Mouse (Mus musculus) frontal cortex, postnatal 36 days (tissue): Measurements from ENCODE around the gene Kirrel.

Experiments
- DNase-seq, 2 experiments: peaks; one replicate each; pipeline ENCODE4 v3.0.0; 2022; ENCODE audit warnings: low spot score in 2 of 2

Gene Kirrel

DNA sequence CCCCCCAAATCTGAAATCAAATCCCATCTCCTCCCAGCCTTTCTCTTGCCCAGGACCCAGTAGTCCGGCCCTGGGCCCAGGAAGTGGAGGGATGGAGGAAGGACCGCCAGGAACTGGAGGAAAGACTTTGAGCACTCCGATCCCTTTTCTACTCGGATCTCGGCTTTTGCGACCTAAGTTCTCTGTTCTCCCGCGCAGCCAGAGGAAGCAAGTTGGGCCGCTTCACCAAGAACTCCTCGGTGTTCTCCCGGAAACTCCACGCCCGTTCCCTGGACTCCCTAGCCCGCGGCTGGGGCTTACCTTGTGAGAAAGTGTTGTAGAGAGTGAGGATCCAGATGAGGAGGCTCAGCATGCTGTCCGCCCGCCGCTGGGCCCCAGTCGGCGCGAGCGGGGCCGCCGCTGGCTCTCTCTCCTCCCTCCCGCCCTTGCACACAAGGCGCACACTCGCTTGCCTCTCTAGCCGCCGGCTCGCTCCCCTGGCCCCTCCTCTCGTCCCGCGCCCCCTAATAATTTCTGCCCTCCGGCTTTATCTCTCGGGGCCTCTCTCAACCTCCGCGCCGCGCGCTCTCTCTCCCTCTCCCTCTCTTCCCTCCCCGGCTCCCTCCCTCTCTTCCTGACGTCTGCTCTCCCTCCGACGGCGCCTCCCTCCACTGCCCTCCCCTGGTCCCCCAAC, at the start of gene Kirrel:
Gene Kirrel (minus strand): TSS at position 652 of the 673 bp plus-strand sequence.
- peak in 1 of 2 experiments; percentile 40 for DNase-seq

GRCm38 (mm10) chr3:87223636-87224035, 49.1 kb upstream of the Kirrel start:
- DNase-seq = no peak

DNA sequence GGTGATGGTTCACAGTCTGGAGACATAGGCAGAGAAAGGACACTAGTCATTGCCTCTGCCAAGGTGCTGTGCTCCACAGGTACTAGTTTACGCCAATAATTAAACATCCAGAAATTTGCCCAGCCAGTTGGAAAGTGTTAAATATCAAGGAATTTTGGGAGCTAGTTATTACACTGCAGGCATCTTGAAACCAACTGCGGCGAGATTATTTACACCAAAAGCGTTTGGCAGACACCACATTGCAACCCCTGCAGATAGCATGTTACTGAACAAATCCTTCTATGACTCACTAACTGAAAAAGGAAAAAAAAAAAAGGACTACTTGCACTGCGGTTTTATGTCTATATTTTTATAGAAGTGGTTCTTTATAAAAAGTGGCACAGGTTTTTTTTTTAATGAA, 47.8 kb upstream of the Kirrel start:
- no peak for DNase-seq

GRCm38 (mm10) chr3:87215176-87215575, 40.6 kb upstream of the Kirrel start:
- no peak for DNase-seq

DNA sequence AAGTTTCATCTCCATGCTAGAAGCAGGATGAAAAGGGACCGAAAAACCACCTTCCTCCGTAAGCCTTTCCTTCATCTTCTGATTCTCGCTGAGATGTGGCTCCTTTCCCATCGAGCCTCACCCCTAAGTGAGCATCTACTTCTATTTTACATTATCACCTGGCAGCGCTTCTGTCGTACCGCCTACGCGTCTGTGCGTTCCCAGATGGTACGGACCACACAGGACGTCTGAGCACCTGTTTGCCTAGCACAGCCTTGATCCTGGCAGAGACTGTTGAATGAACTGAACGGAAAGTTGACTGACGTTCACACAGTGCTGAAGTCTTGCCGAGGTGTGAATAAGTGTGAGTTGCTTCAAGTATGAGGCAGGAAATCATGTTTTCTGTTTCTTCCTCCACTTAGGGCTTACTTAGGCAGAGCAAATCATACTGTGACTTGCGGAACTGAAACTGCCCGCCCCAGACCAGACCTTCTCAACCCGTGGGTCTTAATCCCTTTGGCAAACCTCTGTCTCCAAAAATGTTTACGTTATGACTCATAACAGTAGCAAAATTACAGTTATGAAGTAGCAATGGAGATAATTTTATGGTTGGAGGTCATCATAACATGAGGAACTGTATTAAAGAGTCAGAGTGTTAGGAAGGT, 39.8 kb upstream of the Kirrel start:
- peak in 1 of 2 experiments; percentile 32 for DNase-seq

- no peak for DNase-seq
Observed at GRCm38 (mm10) chr3:87206336-87207075, 32.0 kb upstream of the Kirrel start.

GRCm38 (mm10) chr3:87196637-87197036, 22.1 kb upstream of the Kirrel start:
- DNase-seq = no peak

DNA sequence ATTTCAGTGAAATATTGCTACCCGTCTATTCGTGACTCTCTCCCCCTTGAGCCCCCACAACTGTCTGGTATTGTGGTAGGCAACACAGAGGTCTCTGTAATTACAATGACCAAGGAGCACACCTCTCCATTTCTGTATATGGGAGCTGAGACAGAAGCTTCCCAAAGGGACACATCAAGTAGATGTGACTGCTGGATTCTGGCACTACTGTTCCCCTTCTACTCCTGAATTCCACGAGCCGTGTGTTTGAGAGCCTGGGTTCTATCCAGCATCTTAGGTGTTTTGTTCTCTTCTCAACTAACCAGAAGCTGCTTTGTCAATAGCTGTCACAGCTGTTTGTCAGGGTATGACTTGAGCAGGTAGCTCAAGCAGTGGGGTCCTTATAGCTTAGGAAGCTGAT, 20.5 kb upstream of the Kirrel start:
- DNase-seq = no peak

DNA sequence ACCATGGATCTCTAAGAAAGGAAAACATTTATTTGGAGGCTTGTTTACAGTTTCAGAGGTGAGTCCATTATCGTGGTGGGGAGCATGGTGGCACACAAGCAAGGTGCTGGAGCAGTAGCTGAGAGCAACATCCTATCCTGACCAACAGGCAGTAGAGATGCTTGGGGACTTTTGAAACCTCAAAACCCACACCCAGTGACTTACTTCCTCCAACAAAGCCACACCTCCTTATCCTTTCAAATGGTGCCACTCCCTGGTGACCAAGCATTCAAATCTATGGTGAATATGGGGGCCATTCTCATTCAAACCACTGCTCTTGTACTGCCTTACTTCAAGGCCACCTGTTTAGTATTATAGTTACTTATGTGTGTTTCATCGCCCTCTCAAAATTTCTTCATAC, 20.0 kb upstream of the Kirrel start:
- no peak for DNase-seq

DNA sequence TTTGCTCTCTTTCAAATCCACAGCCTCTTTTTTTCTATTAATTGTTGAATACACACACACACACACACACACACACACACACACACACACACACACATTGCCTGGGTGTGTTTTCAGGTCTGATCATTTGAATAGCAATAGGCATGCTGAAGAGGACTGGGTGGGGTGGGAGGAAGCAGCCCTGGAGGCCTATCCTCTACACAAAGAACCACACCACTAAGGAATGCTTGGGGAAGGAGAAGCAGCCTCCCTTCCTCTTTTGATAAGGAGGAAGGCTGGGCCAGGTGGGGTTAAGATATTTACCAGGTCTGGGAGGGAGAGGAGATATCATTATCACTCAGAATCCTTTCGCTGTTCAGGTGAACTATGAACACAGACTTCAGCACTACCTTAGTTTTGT, 19.2 kb upstream of the Kirrel start:
- no peak for DNase-seq

- no peak for DNase-seq
Observed at GRCm38 (mm10) chr3:87193352-87193751, 18.8 kb upstream of the Kirrel start.

DNA sequence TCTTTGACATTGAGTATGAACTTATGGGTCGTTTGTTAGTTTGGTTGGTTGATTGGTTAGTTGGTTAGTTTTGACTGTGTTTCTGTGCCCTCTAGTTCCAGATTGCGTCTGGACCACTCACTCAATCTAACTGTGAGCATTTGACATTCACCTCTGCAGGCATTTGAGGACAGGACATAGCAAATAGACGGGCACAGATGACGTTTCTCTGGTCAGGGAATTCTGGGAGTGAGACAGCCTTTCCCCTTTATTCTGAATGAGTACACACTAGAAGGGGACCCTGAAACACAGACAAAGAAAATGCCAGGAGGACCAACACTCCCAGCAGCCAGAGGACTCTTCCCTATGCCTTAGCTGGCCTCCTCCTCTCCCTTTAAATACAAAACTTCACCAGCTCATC, 2.1 kb upstream of the Kirrel start:
- DNase-seq = no peak

GRCm38 (mm10) chr3:87175438-87175815, 880 bp upstream of the Kirrel start:
- peak in 1 of 2 experiments; percentile 51 for DNase-seq

GRCm38 (mm10) chr3:87174769-87175437, 356 bp upstream of the Kirrel start:
- DNase-seq = no peak

DNA sequence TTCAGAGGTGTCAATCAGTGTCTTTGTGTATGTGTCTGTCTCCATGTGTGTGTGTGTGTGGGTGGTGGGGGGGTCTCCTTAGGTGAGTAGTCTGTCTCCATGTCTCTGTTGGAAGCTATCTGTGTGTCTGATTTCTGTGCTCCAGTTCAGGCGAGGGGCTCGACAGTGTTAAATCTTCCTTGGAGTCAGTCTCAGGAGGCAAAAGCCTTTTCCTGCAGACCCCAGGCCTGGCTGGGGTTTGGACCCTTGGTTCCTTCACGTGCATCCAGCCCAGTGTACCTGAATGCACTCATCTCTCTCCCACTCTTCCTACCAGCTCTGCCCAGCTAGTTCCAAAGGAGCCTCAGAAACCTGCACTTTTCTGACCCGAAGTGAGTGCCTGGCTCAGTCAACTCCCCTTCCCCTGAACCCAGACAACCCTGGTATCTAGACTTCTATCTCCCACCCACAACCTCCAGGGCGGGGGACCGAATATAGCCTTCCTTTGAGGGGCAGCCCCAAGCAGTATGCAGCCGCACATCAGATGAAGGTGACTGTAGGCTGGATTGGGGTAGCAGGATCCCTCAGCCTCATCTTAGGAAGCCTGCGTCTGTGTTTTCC, 961 bp downstream of the Kirrel start:
- no peak for DNase-seq

DNA sequence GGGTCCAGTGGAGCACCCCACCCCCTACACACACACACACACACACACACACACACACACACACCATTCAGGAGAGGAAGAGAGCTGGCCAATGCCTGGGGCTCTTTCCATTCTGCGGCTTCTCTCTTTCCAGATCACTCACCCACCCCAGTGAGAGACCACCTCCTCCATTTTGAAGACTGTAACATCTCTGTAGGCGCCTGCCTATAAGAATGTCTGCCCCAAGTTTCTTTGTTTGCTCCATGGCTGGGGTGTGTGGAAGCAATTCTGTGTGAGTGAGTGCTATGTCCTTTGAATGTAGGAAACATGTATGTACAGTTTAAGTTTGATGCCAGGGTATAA, 1.5 kb downstream of the Kirrel start:
- no peak for DNase-seq

GRCm38 (mm10) chr3:87172351-87173102, 2.0 kb downstream of the Kirrel start:
- DNase-seq = no peak

GRCm38 (mm10) chr3:87171201-87172100, 3.1 kb downstream of the Kirrel start:
- DNase-seq = no peak

GRCm38 (mm10) chr3:87169402-87170015, 5.0 kb downstream of the Kirrel start:
- no peak for DNase-seq

DNA sequence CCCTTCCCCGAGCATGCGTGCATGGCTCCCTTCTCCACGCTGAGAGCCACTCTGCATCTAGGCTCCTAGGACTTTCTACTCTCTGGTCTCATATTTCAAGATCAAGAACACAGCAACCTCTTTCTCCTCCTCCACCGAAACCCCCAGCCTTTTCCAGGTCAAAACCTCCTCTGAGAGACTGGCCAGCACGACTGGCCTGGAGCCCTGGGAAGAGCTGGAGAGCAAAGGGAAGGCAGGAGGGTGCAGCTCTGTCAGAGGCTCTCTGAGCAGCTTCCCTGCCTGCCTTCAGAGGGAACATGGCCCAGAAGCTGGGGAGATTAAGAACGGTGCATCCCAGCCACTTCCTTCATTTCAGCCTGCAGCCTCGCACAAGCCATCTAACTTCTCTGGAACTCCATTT, 5.8 kb downstream of the Kirrel start:
- DNase-seq = no peak
